Mouse (Mus musculus): ENCODE measurements around the gene Cacna2d2.

Gene Cacna2d2

DNA sequence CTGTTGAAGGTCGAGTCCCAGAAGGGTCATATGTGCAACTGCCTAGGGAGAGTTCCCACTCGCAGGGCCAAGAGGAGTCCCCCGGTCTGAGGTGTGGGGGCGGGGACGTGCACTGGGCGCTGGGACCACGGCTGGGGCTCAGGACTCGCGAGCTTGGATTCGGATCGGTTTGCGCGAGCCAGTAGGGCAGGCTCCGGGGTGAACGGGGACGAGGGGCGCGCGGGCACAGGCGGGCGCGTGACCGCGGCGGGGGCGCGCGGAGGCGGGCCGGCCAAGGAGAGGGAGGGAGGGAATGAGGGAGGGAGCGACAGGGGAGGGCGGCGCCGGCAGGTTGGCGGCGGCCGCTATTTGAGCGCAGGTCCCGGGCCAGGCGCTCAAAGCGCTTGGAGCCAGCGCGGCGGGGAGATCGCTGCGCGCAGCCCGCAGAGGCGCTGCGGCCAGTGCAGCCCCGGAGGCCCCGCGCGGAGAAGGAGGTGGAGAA, at the start of gene Cacna2d2:
Gene Cacna2d2, plus strand, starts transcription at position 122 of the 481 bp plus-strand sequence.
- DNase-seq, result peak; percentile 89

DNA sequence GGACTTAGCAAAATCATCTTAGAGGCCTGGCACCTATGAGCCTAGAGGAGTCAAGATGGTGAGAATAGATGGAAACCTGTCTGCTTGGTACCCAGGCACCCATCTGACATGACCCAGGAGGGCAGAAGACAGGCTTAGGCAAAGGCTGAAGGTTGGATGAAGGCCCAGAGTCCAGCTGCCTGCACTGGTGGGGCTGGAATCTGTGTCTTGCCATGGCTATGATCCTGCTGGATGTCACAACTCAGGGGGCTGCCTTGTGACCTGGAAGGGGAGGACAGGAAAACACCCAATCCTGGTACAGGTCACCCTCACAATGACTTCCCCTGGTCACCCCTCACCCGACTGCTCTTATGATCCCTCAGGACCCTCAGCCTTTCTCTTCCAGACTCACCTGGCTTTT, 44.6 kb upstream of the Cacna2d2 start:
- no peak for DNase-seq

DNA sequence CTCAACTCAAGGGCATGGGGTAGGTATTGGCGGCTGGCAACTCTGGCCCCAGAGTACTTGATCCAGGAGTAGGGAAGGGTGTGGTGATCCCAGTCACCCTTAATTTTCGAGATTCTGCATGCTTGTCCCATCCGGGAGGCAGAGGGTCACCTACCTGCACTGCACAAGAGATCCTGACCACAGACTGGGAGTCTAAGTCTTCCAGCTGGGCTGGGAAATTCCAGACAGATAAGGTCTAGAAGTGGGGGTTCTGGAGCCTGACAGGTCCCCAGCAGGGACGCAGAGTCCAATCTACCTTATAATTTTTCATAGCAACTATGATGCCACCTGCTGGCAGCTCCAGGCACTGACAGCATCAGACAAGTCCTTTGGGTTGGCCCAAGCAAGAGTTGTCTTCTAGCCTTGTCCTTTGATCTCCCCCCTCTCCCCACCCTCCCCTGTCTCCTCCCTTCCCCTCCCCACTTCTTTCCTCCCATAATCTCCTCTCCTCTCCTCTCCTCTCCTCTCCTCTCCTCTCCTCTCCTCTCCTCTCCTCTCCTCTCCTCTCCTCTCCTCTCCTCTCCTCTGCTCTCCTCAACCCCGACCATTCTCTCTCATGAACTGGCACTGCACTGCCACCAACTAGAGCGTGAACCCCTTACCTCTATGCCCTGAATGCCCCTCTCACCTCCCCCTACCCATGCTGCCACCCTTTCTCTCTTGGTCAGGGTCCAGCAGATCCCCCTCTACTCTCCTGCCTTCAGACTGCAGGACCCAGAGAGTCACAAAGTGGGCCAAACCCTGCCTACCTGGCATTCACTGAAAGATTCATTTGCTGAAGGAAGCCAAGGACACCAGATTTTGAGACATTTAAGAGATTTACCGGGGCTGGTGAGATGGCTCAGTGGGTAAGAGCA, 43.3 kb upstream of the Cacna2d2 start:
- peak; percentile 85 for DNase-seq

DNA sequence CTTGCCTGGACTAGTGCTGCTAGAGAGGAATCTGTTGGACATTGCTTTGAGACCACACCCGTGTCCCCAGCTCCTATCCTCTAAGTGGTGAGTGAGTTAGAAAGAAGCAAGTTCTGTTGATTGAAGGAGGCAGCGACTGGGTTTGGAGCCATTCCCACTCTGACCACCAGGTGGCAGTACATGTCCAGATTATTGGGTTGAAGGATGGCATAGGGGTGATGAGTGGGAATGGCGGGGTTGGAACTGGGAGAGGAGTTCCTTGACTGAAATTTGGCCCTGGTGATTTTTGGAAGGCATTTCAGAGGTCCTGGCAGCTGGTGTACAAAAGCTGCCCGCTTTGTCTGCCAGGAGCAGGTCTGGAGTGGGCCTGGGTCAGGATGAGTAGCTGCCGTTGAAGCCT, 41.8 kb upstream of the Cacna2d2 start:
- peak; percentile 82 for DNase-seq

DNA sequence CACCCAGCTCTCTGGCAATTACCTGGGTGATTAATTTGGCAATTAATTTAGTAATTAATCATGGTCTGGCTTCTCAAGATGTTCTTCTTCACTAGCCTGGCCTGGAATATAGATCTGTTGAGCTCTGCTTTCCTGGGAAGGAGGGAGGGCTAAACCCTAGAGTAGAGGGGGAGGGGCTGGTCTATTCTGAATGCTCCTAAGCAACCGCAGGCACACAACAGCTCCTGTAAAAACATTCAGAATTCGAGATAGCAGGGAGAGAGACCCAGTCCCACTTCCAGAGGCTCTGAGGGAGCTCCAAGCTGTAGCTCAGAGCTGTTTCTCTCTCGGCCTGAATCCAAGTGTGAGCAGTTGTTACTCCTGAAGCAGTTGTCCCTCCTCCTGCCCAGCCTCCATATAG, 38.4 kb upstream of the Cacna2d2 start:
- DNase-seq, result no peak

DNA sequence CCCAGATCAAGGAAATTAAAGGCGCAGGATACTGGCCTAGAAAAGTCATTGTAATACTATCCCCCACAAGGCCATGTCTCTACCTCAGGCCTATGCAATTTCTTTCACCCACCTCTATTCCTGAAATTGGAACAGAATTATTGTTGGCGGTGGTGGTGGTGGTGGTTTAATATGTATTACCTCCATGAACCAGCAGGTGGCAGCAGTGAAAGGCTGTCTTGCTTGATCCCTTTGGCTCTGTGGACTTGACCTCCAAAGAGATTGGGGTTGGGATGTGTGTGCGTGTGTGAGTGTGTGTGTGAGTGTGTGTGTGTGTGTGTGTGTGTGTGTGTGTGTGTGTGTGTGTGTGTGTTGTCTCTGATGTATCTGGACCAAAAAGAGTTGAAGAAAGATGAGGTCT, 32.8 kb upstream of the Cacna2d2 start:
- DNase-seq, result no peak

DNA sequence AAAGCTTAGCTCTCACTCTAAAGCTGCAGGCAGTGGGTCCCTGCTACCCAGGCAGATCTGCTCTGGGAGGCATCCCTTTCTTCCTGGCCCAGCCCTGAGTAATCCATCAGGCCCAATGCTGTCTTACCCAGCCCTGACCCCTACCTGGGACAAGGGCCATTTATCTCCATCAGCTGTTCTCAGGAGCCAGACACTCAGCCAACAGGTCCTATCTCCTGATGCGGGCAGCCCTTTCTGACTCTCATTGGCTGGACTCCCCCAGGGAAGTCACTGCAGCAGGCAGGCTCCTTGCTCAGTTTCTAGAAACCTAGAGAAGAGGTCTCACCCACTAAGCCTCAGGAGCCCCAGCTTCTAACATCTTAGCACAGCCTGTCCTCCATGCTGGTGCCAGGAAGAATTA, 31.1 kb upstream of the Cacna2d2 start:
- DNase-seq, result no peak

DNA sequence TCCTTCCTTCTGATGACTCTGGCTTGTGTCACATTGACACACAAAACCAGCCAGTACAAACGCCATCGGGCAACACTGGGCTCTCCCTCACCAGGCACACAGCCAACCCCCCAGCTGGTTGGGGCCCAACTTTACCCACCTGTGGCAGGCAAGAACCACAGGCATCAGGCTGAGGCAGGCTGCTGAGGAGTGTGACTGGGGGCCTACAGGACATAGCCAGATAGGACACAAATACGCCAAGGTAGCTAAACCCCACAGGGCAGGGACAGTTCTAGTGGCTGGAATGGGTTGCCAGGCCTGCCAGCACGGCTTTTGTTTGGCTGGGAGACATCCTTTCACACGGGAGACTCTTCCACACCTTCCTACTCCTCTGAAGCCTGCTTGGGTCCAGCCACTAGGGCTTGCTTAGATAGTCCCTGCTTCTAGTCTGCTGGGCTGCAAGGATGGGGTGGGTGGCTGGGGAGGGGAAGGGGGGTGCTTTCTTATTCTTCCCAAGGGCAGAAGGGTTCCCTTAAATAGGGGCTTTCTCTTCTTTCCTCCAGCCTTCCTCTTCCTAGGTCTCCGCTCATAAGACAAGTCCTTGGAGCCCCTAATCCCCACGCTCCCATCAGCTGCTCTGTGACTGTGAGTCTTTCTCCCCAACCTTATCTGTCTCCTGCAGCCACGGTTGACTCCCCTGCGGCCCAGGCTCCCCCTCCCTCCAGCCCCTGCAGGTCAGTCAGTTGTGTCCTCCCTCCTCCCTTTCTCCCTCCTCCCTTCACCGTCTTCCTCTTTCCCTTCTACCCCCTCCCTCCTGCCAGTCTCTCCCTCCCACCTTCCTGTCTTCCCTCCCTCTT, 29.9 kb upstream of the Cacna2d2 start:
- no peak for DNase-seq

DNA sequence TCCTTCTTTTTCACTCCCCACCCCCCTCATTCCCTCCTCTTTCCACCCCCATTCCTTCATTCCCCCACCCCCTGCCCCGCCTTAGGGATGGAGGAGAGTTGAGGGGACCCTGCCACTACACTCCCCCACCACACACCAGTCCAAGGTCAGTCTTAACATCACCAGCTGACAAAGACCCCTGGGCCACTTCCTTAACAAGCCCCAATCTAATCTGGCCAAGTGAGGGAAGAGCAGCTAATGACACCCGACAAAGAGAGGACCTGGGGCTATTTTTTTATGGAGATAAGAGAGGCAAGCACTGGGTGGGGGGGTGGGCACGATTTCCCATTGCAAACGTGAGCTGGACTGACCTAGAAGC, 29.3 kb upstream of the Cacna2d2 start:
- no peak for DNase-seq

DNA sequence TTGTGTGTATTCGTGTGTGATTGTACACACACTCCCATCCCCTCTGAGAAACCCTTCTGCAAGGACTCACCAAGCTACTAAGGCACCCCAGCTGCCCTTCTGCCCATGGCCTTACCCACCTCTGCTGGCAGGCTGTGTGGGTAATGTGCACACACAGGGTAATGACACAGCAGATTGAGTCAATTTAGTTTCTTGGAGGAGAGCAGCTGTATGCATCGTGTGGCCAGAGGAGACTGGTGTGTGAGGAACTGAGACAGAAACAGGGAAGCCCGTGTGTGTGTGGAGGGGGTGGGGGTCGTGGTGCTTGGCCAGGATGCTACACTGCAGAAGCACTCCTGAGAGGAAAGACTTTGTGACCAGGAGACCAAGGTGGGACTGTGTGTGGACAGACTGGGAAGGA, 27.0 kb upstream of the Cacna2d2 start:
- DNase-seq, result no peak

DNA sequence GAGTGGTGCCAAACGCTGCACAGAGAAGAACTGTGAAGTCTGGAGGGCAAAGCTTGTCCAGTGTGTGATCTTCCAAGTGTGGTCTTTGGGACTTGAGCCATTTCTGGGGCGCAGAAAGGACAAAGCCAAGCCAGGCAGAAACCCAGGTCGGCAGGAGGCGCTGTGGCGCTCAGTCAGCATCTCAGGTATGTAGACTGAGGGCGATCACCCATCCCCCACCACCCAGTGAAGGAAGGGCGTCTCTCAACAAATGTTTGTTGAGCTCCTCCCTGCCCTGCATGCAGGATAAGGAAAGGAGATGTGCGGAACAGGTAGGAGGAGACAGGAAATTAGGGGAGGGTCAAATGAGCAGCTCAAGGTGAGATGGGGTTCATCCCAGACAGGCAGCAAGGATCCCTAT, 24.8 kb upstream of the Cacna2d2 start:
- DNase-seq, result no peak

DNA sequence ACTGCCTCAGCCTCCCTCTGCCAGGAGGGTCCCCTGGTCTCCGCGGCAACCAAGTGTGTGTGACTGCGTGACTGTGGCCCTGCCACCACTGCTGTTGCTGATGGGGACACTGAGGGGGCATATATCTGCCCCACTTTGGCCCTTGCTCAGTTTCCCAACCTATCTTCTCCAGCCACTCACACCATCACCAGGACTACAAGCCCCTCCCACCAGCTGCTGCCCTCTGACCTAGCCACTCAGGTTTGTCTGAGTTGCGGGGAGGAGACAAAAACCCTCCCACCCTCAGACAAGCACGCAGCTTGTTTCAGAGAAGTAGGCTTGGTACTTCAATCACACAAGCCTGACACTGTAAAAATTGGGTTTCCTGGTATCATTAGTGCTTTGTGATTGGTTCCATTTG, 24.0 kb upstream of the Cacna2d2 start:
- DNase-seq, result no peak

DNA sequence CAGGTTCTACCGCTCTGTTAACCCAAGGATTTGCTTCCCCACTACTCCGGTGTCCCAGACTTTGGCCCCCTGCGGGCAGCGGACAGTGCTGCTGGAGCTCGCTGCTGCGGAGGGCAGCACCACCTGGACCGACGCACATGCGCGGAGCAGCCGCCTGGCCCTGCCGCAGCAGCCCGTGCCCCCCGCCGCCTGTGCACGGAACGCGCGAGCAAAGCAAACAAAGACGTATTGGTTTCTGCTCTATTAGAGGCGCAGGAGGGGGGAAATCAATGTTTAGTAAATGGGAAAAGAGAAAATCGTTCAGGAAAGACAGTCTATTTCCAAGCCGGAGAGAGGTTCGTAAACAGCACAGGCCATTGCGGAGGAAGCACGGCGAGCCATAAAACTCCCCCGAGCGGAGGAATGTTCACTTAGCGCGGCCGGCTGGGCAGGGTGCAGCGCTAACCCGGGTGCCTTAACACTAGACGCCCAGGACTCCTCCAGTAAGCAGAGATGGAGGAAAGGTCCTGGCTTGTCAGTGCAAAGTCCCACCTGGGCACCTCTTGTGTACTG, 21.4 kb upstream of the Cacna2d2 start:
- DNase-seq, result peak; percentile 69

DNA sequence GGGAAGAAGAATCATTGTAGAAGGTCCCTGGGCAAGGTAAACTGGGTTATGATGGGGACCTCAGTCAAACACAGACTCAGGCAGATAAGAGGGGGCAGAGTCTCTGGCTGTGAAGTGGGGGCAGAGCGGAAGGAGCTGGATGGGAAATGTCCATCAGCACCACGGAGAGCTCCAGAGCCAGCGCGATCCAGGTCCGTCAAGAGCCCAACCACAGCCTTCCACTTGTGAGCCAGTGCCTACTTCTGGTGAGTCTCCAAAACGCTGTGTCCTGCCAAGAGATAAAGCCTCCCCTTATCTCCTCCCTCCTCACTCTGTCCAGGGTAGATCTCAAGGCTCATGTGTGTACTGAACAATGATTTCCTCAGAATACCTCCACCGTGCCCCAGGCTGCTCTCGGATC, 17.7 kb upstream of the Cacna2d2 start:
- no peak for DNase-seq

DNA sequence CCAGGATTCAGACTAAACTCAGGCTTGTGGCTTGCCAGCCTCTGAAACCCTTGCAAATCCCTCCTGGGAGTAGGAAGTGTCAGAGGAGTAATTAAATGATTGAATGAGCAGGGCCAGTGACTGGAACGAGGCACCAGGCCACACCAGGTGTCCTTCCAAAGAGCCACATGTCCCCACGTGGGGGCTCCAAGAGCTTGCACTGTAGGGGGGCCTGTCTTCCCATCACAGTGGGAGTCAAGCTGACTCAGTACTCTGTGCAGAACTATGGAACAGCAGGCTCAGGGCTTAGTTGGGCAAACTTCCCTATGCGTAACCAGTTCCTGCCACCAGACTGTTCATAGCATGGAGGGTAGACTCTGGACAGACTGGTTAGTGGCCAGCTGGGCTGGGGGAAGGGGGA, 15.0 kb upstream of the Cacna2d2 start:
- DNase-seq, result peak; percentile 69

DNA sequence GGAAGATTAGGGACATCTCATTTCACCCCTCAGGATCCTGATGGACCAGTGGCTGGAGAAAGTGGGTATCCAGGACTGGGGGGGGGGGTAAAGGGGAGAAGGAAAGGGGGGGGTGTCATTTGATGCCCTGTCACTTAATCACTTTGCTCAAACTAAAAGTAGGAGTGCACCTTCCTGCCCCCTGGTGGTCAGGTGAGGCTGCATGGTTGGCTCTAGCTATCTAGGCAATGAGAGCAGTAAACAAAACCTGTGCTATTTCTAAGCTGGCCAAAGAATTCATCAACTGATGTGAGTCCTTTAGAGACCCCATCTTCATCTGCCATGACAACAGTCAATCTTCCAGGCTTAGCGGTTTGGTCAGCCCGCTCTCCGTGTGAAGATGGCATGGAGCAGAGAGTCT, 12.7 kb upstream of the Cacna2d2 start:
- DNase-seq, result no peak

DNA sequence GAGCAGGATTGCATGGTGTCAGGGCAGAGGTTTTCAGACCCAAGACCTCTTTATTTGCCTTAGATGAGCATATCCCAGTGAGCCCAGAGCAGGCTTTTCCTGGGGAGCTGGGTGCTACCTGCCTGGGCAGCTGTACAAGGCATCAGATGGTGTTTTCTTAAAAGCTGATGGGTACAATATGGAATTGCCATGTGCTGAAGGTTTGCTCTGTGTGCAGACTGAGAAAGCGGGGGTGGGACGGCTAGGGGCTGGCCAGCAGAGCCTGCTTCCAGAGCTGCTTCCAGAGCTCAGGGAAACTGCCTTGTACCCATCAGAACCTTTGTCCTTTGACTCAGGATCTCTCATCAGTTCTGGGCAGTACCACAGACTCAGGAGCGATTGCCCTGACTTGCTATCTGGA, 11.7 kb upstream of the Cacna2d2 start:
- DNase-seq, result no peak

DNA sequence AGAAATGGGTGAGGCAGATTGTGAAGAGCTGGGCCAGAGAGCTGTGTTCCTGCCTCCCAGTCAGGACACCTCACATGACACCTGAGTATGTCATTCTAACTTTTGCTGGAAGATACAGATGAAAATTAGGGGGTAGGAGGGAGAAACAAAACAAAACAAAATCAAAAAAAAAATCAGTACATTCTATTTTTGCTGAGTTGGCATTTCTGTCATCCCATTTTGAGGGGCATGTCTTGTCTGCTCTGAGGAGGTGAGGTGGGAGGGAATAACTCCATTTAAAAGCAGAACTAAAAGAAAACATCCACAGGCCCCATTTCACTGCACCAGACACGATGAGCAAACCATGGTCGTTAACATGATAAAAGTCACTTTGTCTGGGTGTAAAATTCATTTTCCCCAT, 11.1 kb upstream of the Cacna2d2 start:
- no peak for DNase-seq

DNA sequence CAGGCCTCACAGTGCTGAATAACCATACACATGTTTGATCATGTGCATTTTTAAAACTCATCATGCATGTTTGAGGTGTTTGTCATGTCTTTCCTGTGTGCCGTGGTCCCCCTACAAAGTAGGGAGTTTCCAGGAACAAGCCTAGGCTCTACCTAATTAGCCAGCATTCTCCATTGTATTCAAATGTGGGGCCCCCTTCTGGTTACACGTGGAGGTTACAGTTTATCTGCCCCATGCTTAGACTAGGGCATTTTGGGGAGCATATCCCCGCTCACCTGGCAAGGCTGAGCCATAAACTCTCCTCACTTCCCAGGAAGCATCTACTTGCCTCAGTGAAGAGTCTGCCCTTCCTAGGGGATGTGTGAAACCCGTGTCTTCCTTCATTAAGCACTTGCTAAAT, 3.0 kb upstream of the Cacna2d2 start:
- DNase-seq, result peak; percentile 18

DNA sequence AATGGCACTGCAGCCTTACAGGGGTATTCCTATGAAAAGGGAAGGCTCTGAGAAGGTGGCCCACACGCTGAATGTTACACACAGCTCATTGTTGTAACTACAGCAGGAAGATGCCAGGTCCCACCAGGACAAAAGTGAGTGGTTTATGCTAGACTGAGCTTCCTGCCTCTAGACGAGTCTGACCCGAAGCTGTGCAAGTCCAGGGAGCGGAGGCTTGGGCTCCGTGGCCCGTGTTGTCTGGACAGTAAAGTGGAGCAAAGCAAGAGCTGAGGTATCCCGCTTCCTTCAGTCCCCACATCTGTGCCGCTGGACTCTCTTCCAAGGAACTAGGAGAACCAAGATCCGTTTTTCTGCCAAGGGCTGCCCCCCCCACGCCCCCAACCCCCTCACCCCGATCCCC, 444 bp upstream of the Cacna2d2 start:
- peak; percentile 52 for DNase-seq

DNA sequence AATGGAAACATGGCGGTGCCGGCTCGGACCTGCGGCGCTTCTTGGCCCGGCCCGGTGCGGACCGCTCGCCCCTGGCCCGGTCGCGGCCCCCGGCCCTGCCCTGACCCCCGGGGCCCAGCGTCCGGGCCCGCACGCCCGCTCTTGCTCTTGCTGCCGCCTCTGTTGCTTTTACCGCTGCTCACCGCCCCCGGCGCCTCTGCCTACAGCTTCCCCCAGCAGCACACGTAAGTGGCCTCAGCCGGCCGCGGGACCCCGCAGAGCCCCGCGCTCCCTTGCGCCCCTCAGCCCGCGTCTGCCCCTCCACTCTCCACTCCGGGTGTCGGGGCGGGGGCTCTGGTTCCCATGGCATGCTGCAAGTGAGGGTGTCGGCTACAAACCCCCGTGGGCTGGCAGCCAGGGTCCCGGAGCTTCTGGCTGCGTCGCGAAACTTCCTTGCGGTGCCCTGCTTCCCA, 674 bp downstream of the Cacna2d2 start:
- DNase-seq, result peak; percentile 67

DNA sequence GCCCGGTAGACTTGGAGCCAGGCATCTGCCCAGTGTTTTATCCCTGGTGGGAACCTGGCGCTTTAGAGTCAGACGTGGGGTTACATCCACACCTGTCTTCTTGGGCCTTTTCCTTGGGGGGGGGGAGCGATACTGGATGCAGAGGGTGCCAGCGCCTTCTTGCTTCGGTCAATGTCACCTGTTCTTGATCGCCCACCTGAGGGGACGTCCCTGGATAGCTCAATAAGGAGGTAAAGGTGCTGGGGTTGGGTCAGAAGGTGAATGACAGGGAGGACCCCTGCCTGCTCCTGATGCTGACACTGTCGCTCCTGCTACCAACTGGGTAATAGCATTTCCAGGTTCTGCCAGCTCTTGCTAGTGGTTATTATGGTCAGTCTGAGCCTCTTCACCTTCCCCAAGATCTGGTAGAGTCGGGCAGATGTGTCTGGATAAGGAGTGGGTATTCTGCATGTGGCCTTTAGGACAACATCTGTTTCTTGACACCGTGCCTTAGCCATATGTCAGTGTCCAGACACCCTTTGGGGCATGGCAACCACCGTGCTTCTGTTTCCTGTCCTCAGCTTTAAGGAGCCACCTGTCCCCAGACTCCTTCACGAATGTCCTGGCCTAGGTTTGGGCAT, 1.4 kb downstream of the Cacna2d2 start:
- peak; percentile 49 for DNase-seq

DNA sequence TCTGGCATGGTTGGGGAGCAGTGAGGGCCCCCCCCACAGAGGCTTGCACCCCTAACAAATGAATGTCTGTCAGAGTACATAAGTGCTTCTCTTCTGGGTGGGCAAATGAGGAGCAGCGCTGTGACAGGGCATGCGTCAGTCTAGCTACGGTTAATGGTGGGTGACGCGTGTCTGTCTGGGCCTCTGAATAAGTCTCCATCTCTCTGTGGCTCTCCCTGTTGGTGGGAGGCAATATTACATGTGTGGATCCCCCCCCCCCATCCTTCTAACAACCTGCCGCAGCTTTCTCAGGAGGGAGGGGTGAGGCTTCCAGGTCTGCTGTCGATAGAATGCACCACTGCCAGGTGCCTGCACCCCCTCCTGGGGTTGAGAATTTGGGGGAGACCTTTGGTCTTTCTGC, 3.7 kb downstream of the Cacna2d2 start:
- DNase-seq, result peak; percentile 30
